Mouse (Mus musculus) left cerebral cortex, postnatal 25 days (tissue): ENCODE measurements around the gene Mmel1. TPM values are rescaled to one million over a fixed set of nuclear protein-coding genes. Genes with fewer than 3 reads are reported as not detected.

Experiments
- DNase-seq, 2 experiments: peaks; one replicate each; pipeline ENCODE4 v3.0.0; 2022; ENCODE audit warnings: low spot score in 2 of 2, mixed read lengths in 1 of 2
- intact Hi-C: fragments of 180-260 bp; cut with DNase I; formaldehyde crosslinking; loops from one replicate; pipeline ENCODE4 v1.15.1; 2025
- total RNA-seq, 2 experiments: library from RNA; stranded (reverse); gene quantifications; 2 replicates each; pipeline ENCODE4 v1.2.3; 2021

The Mmel1 gene
- total RNA-seq, 2 experiments from 2014 or later: 0.48 to 0.85 TPM

DNA sequence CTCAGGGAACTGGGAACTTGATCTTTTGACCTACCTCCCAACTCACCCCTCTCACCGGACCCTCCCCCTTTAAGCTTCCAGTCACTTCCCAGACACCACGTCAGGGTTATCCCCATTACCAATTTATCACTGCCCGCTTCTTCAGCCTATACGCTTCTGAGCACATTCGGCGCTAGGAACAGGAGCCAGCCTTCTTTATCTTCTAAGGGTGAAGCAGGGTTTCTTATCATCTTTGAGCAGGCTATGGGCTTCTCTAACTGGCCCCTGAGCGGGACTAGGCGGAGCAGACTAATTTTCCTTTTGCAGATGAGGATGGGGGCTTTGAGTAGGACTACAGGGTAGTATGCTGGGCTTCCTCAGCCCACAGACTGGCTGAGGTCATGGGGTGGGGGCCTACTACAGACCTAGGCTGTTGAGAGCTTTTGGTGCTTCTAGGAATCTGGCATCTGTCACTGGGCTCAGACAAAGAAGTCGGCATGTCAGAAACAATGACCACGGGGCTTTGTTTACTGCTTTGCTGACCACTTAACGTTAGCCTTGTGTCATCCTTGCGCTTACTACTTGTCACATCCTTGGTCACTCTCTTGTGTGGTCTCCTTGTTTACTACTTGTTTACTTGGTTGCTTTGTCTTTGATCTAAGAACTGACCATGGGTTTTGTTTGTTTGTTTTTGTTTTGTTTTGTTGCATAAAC, 59.2 kb downstream of the Mmel1 start, which contains the start of gene Tnfrsf14:
Tnfrsf14 (minus strand) TSS at position 169 of the 693 bp plus-strand sequence.
- intact Hi-C loops: no loop called here
- DNase-seq: no peak

GRCm38 (mm10) chr4:154929088-154929660, 59.8 kb downstream of the Mmel1 start:
- no peak for DNase-seq
- intact Hi-C loops: no loop called here

- intact Hi-C loops: no loop called here
- DNase-seq: no peak
Observed at GRCm38 (mm10) chr4:154933306-154933907, 64.0 kb downstream of the Mmel1 start.

DNA sequence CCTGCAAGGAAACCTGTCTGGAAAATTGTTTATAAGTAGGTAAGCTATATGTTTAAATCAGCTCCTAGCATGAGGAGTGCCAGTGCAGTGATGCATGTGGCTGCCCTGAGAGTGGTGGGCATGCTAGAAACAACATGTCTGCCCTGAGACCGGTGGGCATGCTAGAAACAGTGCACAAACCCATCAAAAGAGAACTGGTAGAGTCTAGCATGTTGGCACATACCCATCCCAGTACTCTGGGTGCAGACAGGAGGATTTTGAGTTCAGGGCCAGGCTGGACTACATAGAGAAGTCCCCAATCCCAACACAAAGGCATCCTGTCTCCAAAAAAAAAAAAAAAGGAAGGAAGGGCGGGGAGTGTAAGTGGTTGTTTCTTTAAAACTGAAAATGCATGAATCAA, 65.4 kb downstream of the Mmel1 start:
- DNase-seq: no peak
- intact Hi-C loops: no loop called here

GRCm38 (mm10) chr4:154935788-154936187, 66.4 kb downstream of the Mmel1 start:
- no peak for DNase-seq
- intact Hi-C loops: no loop called here

- intact Hi-C loops: no loop called here
- no peak for DNase-seq
Observed at GRCm38 (mm10) chr4:154936542-154937255, 67.3 kb downstream of the Mmel1 start.

DNA sequence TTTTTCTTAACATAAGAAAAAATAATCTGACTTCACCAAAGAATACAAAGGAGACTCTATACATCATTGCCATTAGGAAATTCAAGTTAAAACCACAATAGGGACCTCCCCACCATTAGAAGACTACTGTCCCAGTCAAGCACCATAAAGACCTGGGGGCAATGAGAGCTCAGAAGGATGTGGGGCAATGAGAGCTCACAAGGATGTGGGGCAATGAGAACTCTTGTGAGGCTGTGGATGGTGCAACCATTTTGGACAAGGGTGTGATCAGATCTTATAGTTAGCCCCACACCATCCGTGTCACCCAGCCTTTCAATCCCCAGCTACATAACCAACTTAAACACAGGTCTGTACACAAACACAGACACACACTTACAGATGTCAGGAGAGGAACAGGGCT, 68.4 kb downstream of the Mmel1 start:
- DNase-seq: no peak
- intact Hi-C loops: no loop called here

GRCm38 (mm10) chr4:154940156-154940555, 70.8 kb downstream of the Mmel1 start:
- intact Hi-C loops: loop anchor here (5.0 kb wide), 1 partner anchor 33 kb away; no protein-coding TSS in a partner anchor
- DNase-seq: no peak

- intact Hi-C loops: loop anchor here (5.0 kb wide), 1 partner anchor 35 kb away; no protein-coding TSS in a partner anchor
- DNase-seq: no peak
Observed at GRCm38 (mm10) chr4:154941831-154942230, 72.4 kb downstream of the Mmel1 start.

- intact Hi-C loops: loop anchor here (5.0 kb wide), 1 partner anchor 35 kb away; no protein-coding TSS in a partner anchor
- DNase-seq: no peak
Observed at GRCm38 (mm10) chr4:154942632-154943322, 73.4 kb downstream of the Mmel1 start.

GRCm38 (mm10) chr4:154943323-154944039, 74.1 kb downstream of the Mmel1 start:
- DNase-seq: no peak
- intact Hi-C loops: loop anchor here (1.0 to 5.0 kb wide), 3 partner anchors 21 to 65 kb away; partner anchors contain the start of gene Pank4

DNA sequence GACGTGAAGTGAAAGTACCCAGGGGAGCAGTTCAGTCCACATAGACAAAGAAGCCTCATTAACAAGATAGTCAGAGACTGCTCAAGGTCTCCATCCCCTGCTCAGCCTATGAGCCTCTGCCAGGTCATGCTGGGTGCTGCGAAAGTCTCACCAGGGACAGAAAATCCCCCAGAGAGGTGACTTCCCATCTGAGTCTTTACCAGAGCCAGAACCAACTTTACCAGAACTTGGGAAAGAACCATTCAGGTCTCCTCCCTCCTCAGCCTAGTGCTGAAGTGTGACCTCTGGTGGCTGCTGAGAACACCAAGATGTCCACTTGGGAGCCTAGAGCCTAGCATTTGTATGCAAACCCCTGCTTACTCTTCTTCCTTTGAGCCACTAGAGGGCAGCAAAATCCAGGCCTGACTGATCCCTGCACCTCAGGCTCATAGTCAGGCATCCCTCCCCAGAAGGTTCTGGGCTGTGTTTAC, 74.8 kb downstream of the Mmel1 start:
- intact Hi-C loops: loop anchor here (1.0 to 5.0 kb wide), 3 partner anchors 20 to 66 kb away; partner anchors contain the start of gene Pank4
- peak; percentile 80 to 91 for DNase-seq

Other genes with a start within 250 kb of the Mmel1 start
- 1 to 10 TPM; 6.5 to 7.7 TPM for gene Prdm16, start 232.7 kb upstream of the Mmel1 start, total RNA-seq
- gene Actrt2, start 201.7 kb upstream of the Mmel1 start, total RNA-seq: not detected
- gene Ttc34, start 32.1 kb upstream of the Mmel1 start, total RNA-seq: 1 to 10 TPM; 2.4 to 2.7 TPM
- gene Fam213b, start 29.6 kb downstream of the Mmel1 start, total RNA-seq: 10 to 100 TPM; 47.5 to 51.4 TPM
- gene Tnfrsf14, start 59.0 kb downstream of the Mmel1 start, total RNA-seq: 1 to 10 TPM; 1.3 to 1.7 TPM
- 10 to 100 TPM; 35.8 to 41.3 TPM for gene Hes5, start 91.3 kb downstream of the Mmel1 start, total RNA-seq
- 10 to 100 TPM; 37.6 to 39.8 TPM for gene Pank4, start 94.5 kb downstream of the Mmel1 start, total RNA-seq
- 10 to 100 TPM; 76.2 to 81.5 TPM for gene Plch2, start 187.2 kb downstream of the Mmel1 start, total RNA-seq
- gene Pex10, start 197.4 kb downstream of the Mmel1 start, total RNA-seq: 10 to 100 TPM; 18.7 to 20.2 TPM
- 10 to 100 TPM; 60.9 to 69.4 TPM for gene Rer1, start 216.8 kb downstream of the Mmel1 start, total RNA-seq
- gene Morn1, start 217.0 kb downstream of the Mmel1 start, total RNA-seq: 1 to 10 TPM; 8.6 to 9.7 TPM